Mouse (Mus musculus): ENCODE results near the gene Dazap2. TPM values are rescaled to one million over a fixed set of nuclear protein-coding genes. Genes with fewer than 3 reads are reported as not detected.

Gene Dazap2
- total RNA-seq, 2 experiments from 2014 or later: 97.6 to 98.1 TPM

GRCm38 (mm10) chr15:100666851-100667250 lies 51.7 kb downstream of the Dazap2 start:
- intact Hi-C loops (cut with DNase I): no loop called here

GRCm38 (mm10) chr15:100667420-100667819 lies 52.3 kb downstream of the Dazap2 start:
- no peak for DNase-seq (ENCODE audit: low spot score in 2 of 2)
- intact Hi-C loops (cut with DNase I): no loop called here

More at GRCm38 (mm10) chr15:100666851-100667250, 51.7 kb downstream of the Dazap2 start:
- DNase-seq (ENCODE audit: low spot score in 2 of 2): no peak

- DNase-seq (ENCODE audit: low spot score in 2 of 2): no peak
- intact Hi-C loops (cut with DNase I): no loop called here
Observed at GRCm38 (mm10) chr15:100667871-100668545, 52.9 kb downstream of the Dazap2 start.

GRCm38 (mm10) chr15:100669337-100669736 lies 54.2 kb downstream of the Dazap2 start, which contains the start of gene Bin2:
Gene Bin2 (minus strand): TSS chr15:100669553.
- DNase-seq (ENCODE audit: low spot score in 2 of 2): peak in 1 of 2 experiments; percentile 35
- intact Hi-C loops (cut with DNase I): no loop called here

- intact Hi-C loops (cut with DNase I): no loop called here
Observed at GRCm38 (mm10) chr15:100670004-100670403, 54.9 kb downstream of the Dazap2 start.

More at GRCm38 (mm10) chr15:100670004-100670403, 54.9 kb downstream of the Dazap2 start:
- no peak for DNase-seq (ENCODE audit: low spot score in 2 of 2)

Small RNA genes lying within 50 kb of the gene (microRNA-seq; reads per million reads assigned to microRNA genes)
- 0 reads per million in 2 experiments for gene Mir6961

Other genes with a start within 250 kb of the Dazap2 start
- under 1 TPM in 1 of 2 experiments, not detected in 1; 0.13 TPM for gene Gm5475, start 193.2 kb upstream of the Dazap2 start, total RNA-seq (2021)
- 10 to 100 TPM; 55.7 to 56.8 TPM for gene Slc11a2, start 190.3 kb upstream of the Dazap2 start, total RNA-seq (2021)
- gene Letmd1, start 146.3 kb upstream of the Dazap2 start, total RNA-seq (2021): 10 to 100 TPM; 65.8 to 70.5 TPM
- 10 to 100 TPM; 39.8 to 40.7 TPM for gene Csrnp2, start 119.9 kb upstream of the Dazap2 start, total RNA-seq (2021)
- 10 to 100 TPM; 28.4 to 29.2 TPM for gene Tfcp2, start 63.3 kb upstream of the Dazap2 start, total RNA-seq (2021)
- 100 to 1,000 TPM; 123 to 125 TPM for gene Pou6f1, start 15.4 kb upstream of the Dazap2 start, total RNA-seq (2021)
- gene Smagp, start 21.6 kb downstream of the Dazap2 start, total RNA-seq (2021): 1 to 10 TPM; 2.2 to 2.3 TPM
- 1 to 10 TPM; 5.6 to 6.2 TPM for gene Bin2, start 54.2 kb downstream of the Dazap2 start, total RNA-seq (2021)
- 1 to 10 TPM; 2.7 to 3.7 TPM for gene Cela1, start 72.6 kb downstream of the Dazap2 start, total RNA-seq (2021)
- gene Galnt6, start 114.0 kb downstream of the Dazap2 start, total RNA-seq (2021): 1 to 10 TPM in 1 of 2 experiments, under 1 TPM in 1; 0.97 to 2.0 TPM
- 10 to 100 TPM; 87.7 to 90.8 TPM for gene Slc4a8, start 146.4 kb downstream of the Dazap2 start, total RNA-seq (2021)

Data from left cerebral cortex, postnatal 14 days (tissue).